Mouse (Mus musculus) hindbrain, embryonic 10.5 days (tissue): ENCODE data around the gene Tbca. TPM values are rescaled to one million over a fixed set of nuclear protein-coding genes. Genes with fewer than 3 reads are reported as not detected.

Experiments used
- DNase-seq: peaks from one replicate; pipeline ENCODE4 v3.0.0-alpha.2; 2017; ENCODE audit warnings: low spot score
- H3K27ac ChIP-seq: fragments of 300-500 bp; sonication (generic); 2 replicates; pipeline ENCODE4 v1.5.1; 2016; ENCODE audit warnings: mild to moderate bottlenecking, moderate library complexity
- H3K27me3 ChIP-seq: fragments of 300-500 bp; sonication (generic); 2 replicates; pipeline ENCODE4 v1.6.1; 2016; ENCODE audit warnings: mild to moderate bottlenecking; ENCODE audit not compliant: poor library complexity, insufficient read depth, severe bottlenecking
- H3K36me3 ChIP-seq: fragments of 300-500 bp; sonication (generic); 2 replicates; pipeline ENCODE4 v1.6.1; 2016; ENCODE audit warnings: mild to moderate bottlenecking, moderate library complexity
- H3K4me1 ChIP-seq: fragments of 300-500 bp; sonication (generic); replicated peaks from 2 replicates; pipeline ENCODE4 v1.6.1; 2016; ENCODE audit warnings: mild to moderate bottlenecking
- H3K4me3 ChIP-seq: fragments of 300-500 bp; sonication (generic); 2 replicates; pipeline ENCODE4 v1.5.1; 2016; ENCODE audit warnings: mild to moderate bottlenecking, moderate library complexity
- H3K9me3 ChIP-seq: fragments of 300-500 bp; sonication (generic); 2 replicates; pipeline ENCODE4 v1.6.1; 2016; ENCODE audit warnings: mild to moderate bottlenecking, moderate library complexity
- WGBS: fragments of 180-500 bp; shearing (Covaris S2); methylation state at CpG from one replicate; pipeline ENCODE4 v1.1.7; 2016; 5-methylcytosine and 5-hydroxymethylcytosine counted together
- polyA plus RNA-seq: library from polyadenylated mRNA; unstranded; fragments of >200 nt; fragmentation: Nextera tagmentation; extraction: Ambion mirVana; gene quantifications from 2 replicates; pipeline ENCODE4 v1.2.1, GENCODE M21; 2016

The Tbca gene
- polyA plus RNA-seq, 1 experiment from 2014 or later = 228 TPM

- Histone ChIP-seq H3K4me1 (no peaks in the 10 kb centered on the region), H3K9me3 (no peaks in the 10 kb centered on the region), H3K4me3 (no peak overlapping the region), H3K36me3 (peaks cover 3% of the 10 kb centered on the region; the same call in 1 of the 2 replicates), H3K27ac (no peak overlapping the region), H3K27me3 (no peaks in the 10 kb centered on the region)
- DNase-seq = no peak
- 81% methylated on average over 3 of the region's 3 CpGs for WGBS
Measured at GRCm38 (mm10) chr13:94813770-94814169, 25.1 kb downstream of the Tbca start.

- 0 out of 2 replicates have a peak, but pooled peaks cover 8% of the 10 kb centered on the region for H3K36me3 ChIP-seq
- H3K4me3 ChIP-seq = no peak overlapping the region
- H3K9me3 ChIP-seq = no peaks in the 10 kb centered on the region
- H3K27ac ChIP-seq = no peak overlapping the region
- no peaks in the 10 kb centered on the region for H3K27me3 ChIP-seq
- no peak for DNase-seq
- WGBS = 72% methylated on average over 3 of the region's 3 CpGs
- no peaks in the 10 kb centered on the region for H3K4me1 ChIP-seq
Measured at GRCm38 (mm10) chr13:94820516-94820915, 31.8 kb downstream of the Tbca start.

- H3K36me3 ChIP-seq = 0 out of 2 replicates have a peak, but pooled peaks cover 9% of the 10 kb centered on the region
- no peaks in the 10 kb centered on the region for H3K4me1 ChIP-seq
- no peak overlapping the region for H3K27ac ChIP-seq
- no peak for DNase-seq
- no peaks in the 10 kb centered on the region for H3K9me3 ChIP-seq
- no peak overlapping the region for H3K4me3 ChIP-seq
- no peaks in the 10 kb centered on the region for H3K27me3 ChIP-seq
- 83% methylated on average over 2 of the region's 2 CpGs for WGBS
Measured at GRCm38 (mm10) chr13:94820956-94821355, 32.2 kb downstream of the Tbca start.

GRCm38 (mm10) chr13:94826389-94826788 is 37.7 kb downstream of the Tbca start:
- H3K27ac ChIP-seq = no peak overlapping the region
- no peak overlapping the region for H3K4me3 ChIP-seq
- no peaks in the 10 kb centered on the region for H3K9me3 ChIP-seq
- H3K36me3 ChIP-seq = 0 out of 2 replicates have a peak, but pooled peaks cover 9% of the 10 kb centered on the region
- 94% methylated on average over 5 of the region's 5 CpGs for WGBS
- no peaks in the 10 kb centered on the region for H3K27me3 ChIP-seq
- H3K4me1 ChIP-seq = peaks cover 14% of the 10 kb centered on the region; the same call in 1 of the 2 replicates
- DNase-seq = no peak

GRCm38 (mm10) chr13:94826986-94827385 is 38.3 kb downstream of the Tbca start:
- 86% methylated on average over 2 of the region's 2 CpGs for WGBS
- no peak for DNase-seq
- no peaks in the 10 kb centered on the region for H3K9me3 ChIP-seq
- H3K4me1 ChIP-seq = peaks cover 14% of the 10 kb centered on the region; the same call in 1 of the 2 replicates
- no peak overlapping the region for H3K27ac ChIP-seq
- H3K27me3 ChIP-seq = no peaks in the 10 kb centered on the region
- H3K36me3 ChIP-seq = 0 out of 2 replicates have a peak, but pooled peaks cover 11% of the 10 kb centered on the region
- H3K4me3 ChIP-seq = no peak overlapping the region

- Histone ChIP-seq H3K4me1 (peaks cover 14% of the 10 kb centered on the region; the same call in 1 of the 2 replicates), H3K27ac (no peak overlapping the region), H3K36me3 (peaks cover 18% of the 10 kb centered on the region), H3K9me3 (no peaks in the 10 kb centered on the region), H3K27me3 (no peaks in the 10 kb centered on the region), H3K4me3 (no peak overlapping the region)
- WGBS = 54% methylated on average over 2 of the region's 2 CpGs
- no peak for DNase-seq
Measured at GRCm38 (mm10) chr13:94827847-94828246, 39.1 kb downstream of the Tbca start.

DNA sequence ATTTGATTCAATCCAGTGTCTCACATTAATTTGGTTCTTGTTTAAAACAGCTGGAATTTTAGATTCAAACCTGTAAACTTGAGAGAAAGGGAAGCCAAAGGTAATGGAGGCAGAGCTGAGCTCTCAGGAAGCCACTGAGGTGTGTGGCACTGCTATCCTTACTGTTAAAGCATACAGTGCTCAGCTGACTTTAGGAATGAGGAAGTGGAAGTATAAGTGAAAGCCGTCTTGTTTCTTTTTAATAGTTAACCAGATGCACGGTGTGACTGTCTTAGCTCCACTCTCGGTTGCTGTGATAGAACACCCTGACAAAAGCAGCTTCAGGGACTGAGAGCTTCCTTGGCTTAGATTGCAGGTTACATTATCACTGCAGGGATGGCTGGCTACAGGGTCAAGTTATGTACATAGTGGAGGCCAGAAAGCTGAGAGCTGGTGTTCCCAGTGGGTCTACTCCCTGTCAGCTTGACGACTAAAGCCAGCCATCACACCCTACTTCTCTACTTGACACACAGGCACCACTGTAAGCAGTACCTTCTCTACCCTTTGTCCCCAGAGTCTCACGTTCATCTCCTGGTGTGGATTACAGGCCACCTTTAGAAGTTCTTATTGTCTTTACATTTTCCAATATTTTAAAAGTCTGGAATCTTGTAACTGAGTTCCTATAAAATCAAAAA is 49.5 kb downstream of the Tbca start:
- Histone ChIP-seq H3K27me3 (no peaks in the 10 kb centered on the region), H3K27ac (no peak overlapping the region), H3K4me1 (no peaks in the 10 kb centered on the region), H3K4me3 (no peak overlapping the region), H3K36me3 (peaks cover 61% of the 10 kb centered on the region), H3K9me3 (no peaks in the 10 kb centered on the region)
- DNase-seq = no peak
- WGBS = 81% methylated on average over 5 of the region's 5 CpGs

DNA sequence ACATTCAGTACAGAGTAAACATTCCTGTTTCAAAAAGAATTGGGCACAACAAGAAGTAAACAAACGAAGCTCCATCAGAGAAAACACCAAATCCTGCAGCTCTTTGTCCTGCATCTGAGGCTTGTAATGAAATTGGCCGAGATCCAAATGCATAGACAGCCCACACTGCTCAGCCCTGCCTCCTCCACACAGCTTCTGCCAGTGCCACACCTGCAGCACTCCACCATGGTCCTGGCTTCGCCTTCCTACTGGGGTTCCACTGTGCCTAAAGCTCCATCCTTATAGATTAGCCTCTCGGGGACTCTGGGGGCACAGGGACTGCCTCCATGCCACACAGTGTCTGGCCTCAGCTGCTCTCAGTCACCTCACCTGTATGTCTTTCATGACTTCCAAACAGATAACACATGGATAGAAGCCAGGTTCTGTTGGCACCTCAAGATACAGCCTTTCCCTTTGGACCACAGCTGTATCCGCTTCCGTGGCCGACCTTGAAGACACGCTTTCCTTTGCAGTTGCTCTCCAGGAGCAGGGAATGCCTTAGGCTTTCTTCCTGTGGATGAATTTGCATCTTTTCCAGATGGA is 50.1 kb downstream of the Tbca start:
- H3K4me1 ChIP-seq = no peaks in the 10 kb centered on the region
- peaks cover 61% of the 10 kb centered on the region for H3K36me3 ChIP-seq
- H3K9me3 ChIP-seq = no peaks in the 10 kb centered on the region
- no peaks in the 10 kb centered on the region for H3K27me3 ChIP-seq
- WGBS = 93% methylated on average over 8 of the region's 8 CpGs
- H3K27ac ChIP-seq = no peak overlapping the region
- DNase-seq = no peak
- H3K4me3 ChIP-seq = no peak overlapping the region

GRCm38 (mm10) chr13:94843236-94843635 is 54.5 kb downstream of the Tbca start:
- Histone ChIP-seq H3K27ac (no peak overlapping the region), H3K36me3 (peaks cover 41% of the 10 kb centered on the region), H3K9me3 (no peaks in the 10 kb centered on the region), H3K27me3 (no peaks in the 10 kb centered on the region), H3K4me1 (no peaks in the 10 kb centered on the region), H3K4me3 (no peak overlapping the region)
- 81% methylated on average over 5 of the region's 5 CpGs for WGBS
- DNase-seq = no peak

- 79% methylated on average over 7 of the region's 7 CpGs for WGBS
- H3K4me3 ChIP-seq = no peak overlapping the region
- H3K27me3 ChIP-seq = no peaks in the 10 kb centered on the region
- DNase-seq = no peak
- no peak overlapping the region for H3K27ac ChIP-seq
- no peaks in the 10 kb centered on the region for H3K9me3 ChIP-seq
- peaks cover 11% of the 10 kb centered on the region for H3K36me3 ChIP-seq
- H3K4me1 ChIP-seq = no peaks in the 10 kb centered on the region
Measured at GRCm38 (mm10) chr13:94847870-94848269, 59.2 kb downstream of the Tbca start.

- H3K27ac ChIP-seq = no peak overlapping the region
- WGBS = 79% methylated on average over 13 of the region's 13 CpGs
- no peak for DNase-seq
- peaks cover 10% of the 10 kb centered on the region for H3K27me3 ChIP-seq
- H3K36me3 ChIP-seq = no peaks in the 10 kb centered on the region
- H3K4me1 ChIP-seq = no peaks in the 10 kb centered on the region
- no peaks in the 10 kb centered on the region for H3K9me3 ChIP-seq
- no peak overlapping the region for H3K4me3 ChIP-seq
Measured at GRCm38 (mm10) chr13:94849351-94849750, 60.6 kb downstream of the Tbca start.

GRCm38 (mm10) chr13:94858016-94858575 is 69.4 kb downstream of the Tbca start:
- WGBS = 67% methylated on average over 8 of the region's 8 CpGs
- H3K27me3 ChIP-seq = peaks cover 73% of the 10 kb centered on the region
- no peaks in the 10 kb centered on the region for H3K36me3 ChIP-seq
- H3K27ac ChIP-seq = no peak overlapping the region
- no peaks in the 10 kb centered on the region for H3K9me3 ChIP-seq
- no peak for DNase-seq
- H3K4me1 ChIP-seq = no peaks in the 10 kb centered on the region
- H3K4me3 ChIP-seq = no peak overlapping the region

GRCm38 (mm10) chr13:94859256-94859655 is 70.5 kb downstream of the Tbca start:
- H3K27me3 ChIP-seq = peaks cover 75% of the 10 kb centered on the region
- no peak for DNase-seq
- 87% methylated on average over 8 of the region's 8 CpGs for WGBS
- no peak overlapping the region for H3K4me3 ChIP-seq
- H3K4me1 ChIP-seq = no peaks in the 10 kb centered on the region
- no peaks in the 10 kb centered on the region for H3K9me3 ChIP-seq
- no peak overlapping the region for H3K27ac ChIP-seq
- no peaks in the 10 kb centered on the region for H3K36me3 ChIP-seq
